Mouse (Mus musculus): ENCODE data around the gene Lurap1. TPM values are rescaled to one million over a fixed set of nuclear protein-coding genes. Genes with fewer than 3 reads are reported as not detected.

The Lurap1 gene
- polyA plus RNA-seq, 1 experiment from 2014 or later = 1.8 TPM

DNA sequence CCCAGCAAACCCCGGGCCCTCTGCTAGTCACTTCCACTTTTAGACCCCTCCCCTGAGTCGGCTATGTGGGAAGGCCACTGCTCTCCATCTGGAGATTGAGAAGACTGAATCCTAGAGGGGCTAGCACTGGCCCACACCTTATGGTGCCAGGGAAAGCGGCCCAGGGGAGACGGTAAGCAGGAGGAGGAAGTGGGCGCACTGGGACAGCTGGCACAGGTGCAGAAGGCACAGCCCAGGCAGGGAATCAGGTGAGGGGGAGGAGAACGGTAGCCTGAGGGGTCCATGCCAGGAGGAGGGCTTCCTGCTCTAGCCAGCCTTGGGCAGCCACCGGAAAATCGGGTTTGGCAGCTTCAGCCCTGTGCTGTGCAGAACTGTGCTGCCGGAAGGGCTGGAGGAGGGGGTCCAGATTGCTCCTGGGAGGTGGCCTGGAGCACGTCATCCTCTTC is 25.4 kb upstream of the Lurap1 start:
- peak; percentile 68 for DNase-seq
- ATAC-seq (ENCODE audit: low FRiP score, low TSS enrichment) = peak; percentile 72
- 19% methylated on average over 10 of the region's 10 CpGs for WGBS
- Histone ChIP-seq H3K9me3 (ENCODE audit: control insufficient read depth, low read length) (no peaks in the 10 kb centered on the region), H3K9ac (replicated peaks; ENCODE audit: low read length) (no peak overlapping the region), H3K4me1 (ENCODE audit: control insufficient read depth, insufficient read depth, low read length) (peaks cover 19% of the 10 kb centered on the region; the same call in 1 of the 2 replicates), H3K27ac (replicated peaks; ENCODE audit: low read depth, low read length) (peak overlapping the region; percentile 41), H3K36me3 (ENCODE audit: control insufficient read depth, insufficient read depth, low read length) (no peaks in the 10 kb centered on the region), H3K4me2 (ENCODE audit: low read length) (peak overlapping the region; percentile 41), H3K4me3 (replicated peaks; ENCODE audit: low read depth, low read length) (no peak overlapping the region), H3K27me3 (ENCODE audit: control insufficient read depth, insufficient read depth, low read length) (no peaks in the 10 kb centered on the region)

DNA sequence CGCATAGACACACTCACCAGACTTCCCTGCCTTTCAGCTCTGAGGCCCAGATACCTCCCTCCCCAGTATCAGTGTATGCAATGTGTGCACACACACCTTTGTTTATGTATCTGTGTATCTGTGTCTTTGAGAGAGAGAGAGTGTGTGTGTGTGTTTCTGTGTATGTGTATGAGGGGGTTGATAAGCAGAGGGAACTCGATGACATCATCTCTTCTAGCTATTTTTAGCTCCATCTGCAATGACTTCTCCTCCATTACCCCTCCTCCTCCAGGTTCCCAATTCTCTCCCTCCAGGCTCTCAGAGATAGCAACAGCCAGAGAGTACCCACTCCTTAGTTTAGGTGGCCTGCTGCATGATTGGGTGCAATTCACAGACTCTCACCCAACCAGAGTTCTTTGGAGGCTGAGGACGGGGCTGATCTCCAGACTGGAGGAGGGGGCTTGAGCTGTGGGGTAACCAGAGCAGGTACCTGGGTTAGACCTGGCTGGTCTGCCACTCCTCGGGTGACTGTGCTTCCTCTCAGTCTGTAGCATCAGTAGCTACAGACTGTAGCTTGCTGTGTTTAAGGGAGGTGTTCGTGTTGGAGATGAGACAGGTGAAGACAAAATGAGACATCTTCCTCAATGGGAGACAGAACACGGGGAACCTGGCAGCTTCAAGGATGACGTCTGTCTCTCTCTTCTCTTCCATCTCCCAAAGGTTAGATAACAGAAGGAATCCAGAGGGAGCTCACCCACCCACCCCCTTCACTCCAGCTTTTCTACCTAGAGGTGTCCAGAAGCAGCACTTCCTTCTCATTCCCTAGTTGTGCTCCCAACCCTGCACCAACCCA is 24.8 kb upstream of the Lurap1 start:
- Histone ChIP-seq H3K4me3 (replicated peaks; ENCODE audit: low read depth, low read length) (no peak overlapping the region), H3K9me3 (ENCODE audit: control insufficient read depth, low read length) (no peaks in the 10 kb centered on the region), H3K27me3 (ENCODE audit: control insufficient read depth, insufficient read depth, low read length) (no peaks in the 10 kb centered on the region), H3K36me3 (ENCODE audit: control insufficient read depth, insufficient read depth, low read length) (no peaks in the 10 kb centered on the region), H3K4me1 (ENCODE audit: control insufficient read depth, insufficient read depth, low read length) (peaks cover 19% of the 10 kb centered on the region; the same call in 1 of the 2 replicates), H3K4me2 (ENCODE audit: low read length) (peak overlapping the region; percentile 41; the same call in 1 of the 2 replicates), H3K9ac (replicated peaks; ENCODE audit: low read length) (0 out of 2 replicates have a peak overlapping the region, but pooled peaks have one; percentile 12), H3K27ac (replicated peaks; ENCODE audit: low read depth, low read length) (peak overlapping the region; percentile 41; the same call in 1 of the 2 replicates)
- ATAC-seq (ENCODE audit: low FRiP score, low TSS enrichment) (no peak), DNase-seq (no peak)
- WGBS = 73% methylated on average over 7 of the region's 7 CpGs

DNA sequence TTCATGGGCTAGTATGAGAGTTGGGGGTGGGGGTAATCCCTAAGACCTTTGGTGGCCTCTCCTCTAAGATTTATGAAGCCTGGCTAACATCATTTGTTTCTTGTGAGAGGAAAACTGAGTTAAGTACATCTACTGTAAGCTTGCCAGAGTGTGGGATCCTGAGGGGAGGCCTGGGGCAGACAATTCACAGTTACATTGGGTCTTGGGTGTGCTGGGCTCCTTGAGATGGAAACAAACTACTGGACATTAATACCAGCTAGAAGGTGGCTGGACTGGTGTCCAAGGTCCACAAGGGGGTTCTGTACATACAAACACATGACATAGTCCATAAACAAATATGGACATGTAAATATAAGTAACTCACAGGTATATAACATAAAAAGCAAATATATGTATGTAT is 24.0 kb upstream of the Lurap1 start:
- Histone ChIP-seq H3K36me3 (ENCODE audit: control insufficient read depth, insufficient read depth, low read length) (no peaks in the 10 kb centered on the region), H3K27ac (replicated peaks; ENCODE audit: low read depth, low read length) (no peak overlapping the region), H3K9ac (replicated peaks; ENCODE audit: low read length) (no peak overlapping the region), H3K4me3 (replicated peaks; ENCODE audit: low read depth, low read length) (no peak overlapping the region), H3K4me1 (ENCODE audit: control insufficient read depth, insufficient read depth, low read length) (peaks cover 19% of the 10 kb centered on the region; the same call in 1 of the 2 replicates), H3K4me2 (ENCODE audit: low read length) (no peak overlapping the region), H3K27me3 (ENCODE audit: control insufficient read depth, insufficient read depth, low read length) (no peaks in the 10 kb centered on the region), H3K9me3 (ENCODE audit: control insufficient read depth, low read length) (no peaks in the 10 kb centered on the region)
- DNase-seq (no peak), ATAC-seq (ENCODE audit: low FRiP score, low TSS enrichment) (no peak)

DNA sequence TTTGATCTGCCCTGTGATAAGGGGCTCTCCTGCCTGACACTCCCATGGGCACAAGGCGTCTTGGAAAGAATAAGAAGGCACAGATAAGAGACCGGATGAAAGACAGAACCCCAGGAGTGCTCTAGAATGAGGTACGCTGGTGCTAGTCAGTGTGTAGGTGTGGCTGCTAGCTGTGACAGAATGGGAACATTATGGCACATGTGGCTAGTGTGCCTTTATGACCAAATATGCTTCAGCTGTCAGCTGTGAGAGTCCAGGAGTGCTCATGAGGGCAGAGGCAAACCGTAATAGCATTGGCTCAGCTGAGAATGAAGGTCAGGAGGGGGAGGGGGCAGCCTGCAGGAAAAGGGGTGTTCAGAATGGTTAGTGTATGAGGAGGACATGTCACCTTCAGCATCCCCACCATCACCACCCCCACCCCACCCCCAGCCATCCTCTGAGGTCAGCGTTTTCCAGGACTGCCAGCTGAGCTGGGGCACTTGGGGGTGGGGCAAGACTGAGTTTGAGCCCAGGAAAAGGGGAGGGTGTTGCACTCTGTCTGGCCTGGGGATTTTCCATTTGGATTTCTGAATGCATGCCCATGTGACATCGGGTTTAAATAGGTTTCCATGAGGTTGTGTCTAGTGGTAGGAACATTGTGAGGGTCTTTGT is 23.5 kb upstream of the Lurap1 start:
- no peak overlapping the region for H3K4me3 ChIP-seq (replicated peaks; ENCODE audit: low read depth, low read length)
- H3K27ac ChIP-seq (replicated peaks; ENCODE audit: low read depth, low read length) = peak overlapping the region; percentile 6; the same call in 1 of the 2 replicates
- no peaks in the 10 kb centered on the region for H3K36me3 ChIP-seq (ENCODE audit: control insufficient read depth, insufficient read depth, low read length)
- no peak overlapping the region for H3K9ac ChIP-seq (replicated peaks; ENCODE audit: low read length)
- no peak for ATAC-seq (ENCODE audit: low FRiP score, low TSS enrichment)
- peaks cover 19% of the 10 kb centered on the region; the same call in 1 of the 2 replicates for H3K4me1 ChIP-seq (ENCODE audit: control insufficient read depth, insufficient read depth, low read length)
- 45% methylated on average over 6 of the region's 6 CpGs for WGBS
- H3K9me3 ChIP-seq (ENCODE audit: control insufficient read depth, low read length) = no peaks in the 10 kb centered on the region
- H3K4me2 ChIP-seq (ENCODE audit: low read length) = no peak overlapping the region
- no peaks in the 10 kb centered on the region for H3K27me3 ChIP-seq (ENCODE audit: control insufficient read depth, insufficient read depth, low read length)
- DNase-seq = no peak

DNA sequence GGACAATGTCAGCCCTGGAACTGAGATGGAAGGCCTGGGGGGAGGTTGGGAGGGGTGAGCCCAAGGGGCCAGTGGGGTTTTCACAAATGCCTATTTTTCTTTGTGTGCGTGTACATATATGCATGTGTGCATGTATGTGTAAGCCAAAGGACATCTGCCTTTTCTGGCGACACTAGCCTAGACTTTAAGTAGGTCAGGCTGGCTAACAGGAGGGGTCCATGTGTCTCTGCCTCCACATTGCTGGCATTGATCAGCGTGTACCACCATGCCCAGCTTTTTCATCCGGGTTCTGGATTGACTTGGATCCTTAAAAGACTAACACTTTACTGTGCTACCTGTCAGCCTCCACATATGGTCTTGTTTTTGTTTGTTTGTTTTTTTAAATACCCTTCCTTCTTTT is 22.6 kb upstream of the Lurap1 start:
- H3K9me3 ChIP-seq (ENCODE audit: control insufficient read depth, low read length) = no peaks in the 10 kb centered on the region
- no peak overlapping the region for H3K4me2 ChIP-seq (ENCODE audit: low read length)
- H3K27me3 ChIP-seq (ENCODE audit: control insufficient read depth, insufficient read depth, low read length) = no peaks in the 10 kb centered on the region
- no peak overlapping the region for H3K27ac ChIP-seq (replicated peaks; ENCODE audit: low read depth, low read length)
- H3K4me3 ChIP-seq (replicated peaks; ENCODE audit: low read depth, low read length) = no peak overlapping the region
- H3K36me3 ChIP-seq (ENCODE audit: control insufficient read depth, insufficient read depth, low read length) = no peaks in the 10 kb centered on the region
- no peak overlapping the region for H3K9ac ChIP-seq (replicated peaks; ENCODE audit: low read length)
- ATAC-seq (ENCODE audit: low FRiP score, low TSS enrichment) = no peak
- H3K4me1 ChIP-seq (ENCODE audit: control insufficient read depth, insufficient read depth, low read length) = peaks cover 19% of the 10 kb centered on the region; the same call in 1 of the 2 replicates
- WGBS = 92% methylated on average over 4 of the region's 4 CpGs
- DNase-seq = no peak

DNA sequence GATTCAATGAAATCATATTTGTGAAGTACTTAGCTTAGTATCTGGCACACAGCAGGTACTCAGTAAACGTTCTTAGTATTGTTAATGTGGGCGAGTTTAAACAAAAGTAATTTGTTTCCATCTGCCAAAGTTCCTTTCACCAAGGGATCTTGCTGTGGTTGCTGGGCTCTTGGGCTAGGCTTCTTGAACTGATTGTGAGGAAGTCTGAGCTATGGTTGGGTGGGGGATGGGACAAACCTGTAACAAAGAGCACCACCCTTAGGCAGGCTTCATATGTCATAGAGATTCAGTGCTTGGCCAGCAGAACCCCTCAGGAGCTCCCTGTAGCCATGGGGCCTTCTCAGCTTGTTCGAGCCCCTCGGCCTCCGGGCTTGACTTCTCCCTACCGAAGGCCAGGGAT is 21.9 kb upstream of the Lurap1 start, which contains the start of the genes 1700042G07Rik and Gm49337:
Gene 1700042G07Rik, plus strand, starts transcription at position 301 of the 400 bp plus-strand sequence.
Gene Gm49337, plus strand, starts transcription at position 313 of the 400 bp plus-strand sequence.
- H3K4me2 ChIP-seq (ENCODE audit: low read length) = no peak within 1 kb of the TSS
- ATAC-seq (ENCODE audit: low FRiP score, low TSS enrichment) (no peak), DNase-seq (no peak)
- no peaks in the 10 kb centered on the region for H3K27me3 ChIP-seq (ENCODE audit: control insufficient read depth, insufficient read depth, low read length)
- no peak within 1 kb of the TSS for H3K4me3 ChIP-seq (replicated peaks; ENCODE audit: low read depth, low read length)
- H3K9me3 ChIP-seq (ENCODE audit: control insufficient read depth, low read length) = no peaks in the 10 kb centered on the region
- WGBS = 90% methylated on average over 6 of the region's 6 CpGs
- H3K4me1 ChIP-seq (ENCODE audit: control insufficient read depth, insufficient read depth, low read length) = peaks cover 19% of the 10 kb centered on the region; the same call in 1 of the 2 replicates
- no peaks in the 10 kb centered on the region for H3K36me3 ChIP-seq (ENCODE audit: control insufficient read depth, insufficient read depth, low read length)
- no peak within 1 kb of the TSS for H3K27ac ChIP-seq (replicated peaks; ENCODE audit: low read depth, low read length)
- no peak within 1 kb of the TSS for H3K9ac ChIP-seq (replicated peaks; ENCODE audit: low read length)

DNA sequence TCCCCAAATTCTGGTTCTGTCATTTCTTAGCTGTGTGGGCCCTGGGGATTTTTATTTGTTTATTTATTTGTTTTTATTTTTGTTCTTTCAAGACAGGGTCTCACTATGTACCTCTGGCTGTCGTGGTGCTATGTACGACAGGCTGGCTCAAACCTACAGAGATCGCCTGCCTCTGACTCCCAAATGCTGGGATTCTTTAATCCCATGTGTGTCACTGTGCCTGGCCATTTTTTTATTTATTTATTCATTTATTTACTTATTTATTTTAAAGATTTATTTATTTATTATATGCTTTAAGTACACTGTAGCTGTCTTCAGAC is 18.2 kb upstream of the Lurap1 start:
- Histone ChIP-seq H3K9me3 (ENCODE audit: control insufficient read depth, low read length) (no peaks in the 10 kb centered on the region), H3K4me2 (ENCODE audit: low read length) (no peak overlapping the region), H3K4me3 (replicated peaks; ENCODE audit: low read depth, low read length) (no peak overlapping the region), H3K4me1 (ENCODE audit: control insufficient read depth, insufficient read depth, low read length) (no peaks in the 10 kb centered on the region), H3K27me3 (ENCODE audit: control insufficient read depth, insufficient read depth, low read length) (no peaks in the 10 kb centered on the region), H3K27ac (replicated peaks; ENCODE audit: low read depth, low read length) (no peak overlapping the region), H3K36me3 (ENCODE audit: control insufficient read depth, insufficient read depth, low read length) (no peaks in the 10 kb centered on the region), H3K9ac (replicated peaks; ENCODE audit: low read length) (no peak overlapping the region)
- DNase-seq (no peak), ATAC-seq (ENCODE audit: low FRiP score, low TSS enrichment) (peak; percentile 37)
- WGBS = 70% methylated on average over 3 of the region's 3 CpGs

DNA sequence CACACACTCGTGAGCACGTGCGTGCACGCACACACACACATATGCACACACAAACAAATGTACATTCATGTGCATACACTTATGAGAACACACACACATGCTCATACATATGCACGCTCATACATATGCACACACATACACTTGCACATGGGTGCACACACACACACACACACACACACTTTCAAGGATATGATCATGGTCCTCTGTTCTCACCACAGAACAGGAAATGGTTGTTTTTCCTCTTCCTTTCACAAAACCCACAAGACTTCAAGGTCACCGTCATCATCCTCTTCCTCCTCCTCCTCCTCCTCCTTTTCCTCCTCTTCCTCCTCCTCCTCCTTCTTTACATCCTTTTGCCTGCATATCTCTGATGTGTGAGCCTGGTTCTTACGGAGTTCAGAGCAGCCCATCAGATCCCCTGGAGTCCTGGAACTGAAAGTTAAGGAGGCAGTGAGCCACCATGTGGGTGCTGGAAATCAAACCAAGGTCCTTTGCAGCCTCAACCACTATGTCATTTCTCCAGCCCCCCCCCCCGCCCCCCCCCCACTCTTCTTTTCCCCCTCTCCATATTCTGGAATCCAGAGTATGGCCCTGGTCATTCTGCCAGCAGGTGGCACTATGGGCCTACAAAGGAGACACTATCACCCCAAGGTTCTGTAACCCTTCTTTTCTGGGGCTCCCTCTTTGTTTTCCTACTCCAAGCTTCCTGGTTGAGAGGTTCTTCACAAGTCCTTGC is 17.6 kb upstream of the Lurap1 start:
- Histone ChIP-seq H3K4me1 (ENCODE audit: control insufficient read depth, insufficient read depth, low read length) (no peaks in the 10 kb centered on the region), H3K27ac (replicated peaks; ENCODE audit: low read depth, low read length) (no peak overlapping the region), H3K9ac (replicated peaks; ENCODE audit: low read length) (no peak overlapping the region), H3K36me3 (ENCODE audit: control insufficient read depth, insufficient read depth, low read length) (no peaks in the 10 kb centered on the region), H3K27me3 (ENCODE audit: control insufficient read depth, insufficient read depth, low read length) (no peaks in the 10 kb centered on the region), H3K9me3 (ENCODE audit: control insufficient read depth, low read length) (no peaks in the 10 kb centered on the region), H3K4me3 (replicated peaks; ENCODE audit: low read depth, low read length) (no peak overlapping the region), H3K4me2 (ENCODE audit: low read length) (no peak overlapping the region)
- DNase-seq = peak; percentile 86
- ATAC-seq (ENCODE audit: low FRiP score, low TSS enrichment) = peak; percentile 66
- WGBS = 75% methylated on average over 8 of the region's 8 CpGs

Measured in midbrain, embryonic 14.5 days (tissue).